Mouse (Mus musculus): ENCODE data around the gene Sell.

- no peak for TF ChIP-seq CTCF (IDR thresholded peaks at IDR 0.05; ENCODE audit: borderline replicate concordance, control insufficient read depth, extremely low read depth, insufficient read depth, low read length, poor library complexity)
- no peak for TF ChIP-seq POLR2A (IDR thresholded peaks at IDR 0.05; ENCODE audit: control insufficient read depth, extremely low read depth, insufficient read depth, low read length, poor library complexity)
Observed at GRCm38 (mm10) chr1:164096780-164097179, 35.0 kb downstream of the Sell start.
